Mouse (Mus musculus): Measurements from ENCODE around the gene Rbm47. TPM values are rescaled to one million over a fixed set of nuclear protein-coding genes. Genes with fewer than 3 reads are reported as not detected.

Rbm47 gene
- polyA plus RNA-seq, 1 experiment from 2014 or later: 10.4 TPM

DNA sequence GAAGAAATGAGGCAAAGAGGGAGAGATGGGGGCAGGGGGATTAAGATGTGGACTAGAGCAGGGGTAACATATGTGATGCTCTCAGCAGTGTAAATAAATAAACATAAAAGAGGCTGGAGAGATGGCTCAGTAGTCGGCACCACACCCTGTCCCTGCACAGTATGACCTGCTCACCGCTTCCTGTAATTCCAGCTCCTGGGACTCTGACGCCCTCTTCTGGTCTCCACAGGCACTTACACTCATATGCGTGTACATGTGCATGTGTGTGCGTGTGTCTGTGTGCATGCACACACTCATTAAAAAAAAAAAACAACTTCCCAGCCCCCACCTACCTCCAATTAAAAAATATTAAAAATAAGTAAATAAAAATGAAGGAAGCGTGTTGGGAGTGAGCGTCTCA, 38.3 kb downstream of the Rbm47 start:
- no peak overlapping the region for H3K4me2 ChIP-seq (ENCODE audit: low read depth, low read length)
- ATAC-seq (ENCODE audit: low read depth) (no peak), DNase-seq (ENCODE audit: low spot score) (no peak)
- H3K36me3 ChIP-seq (ENCODE audit: control insufficient read depth, insufficient read depth, low read length): no peaks in the 10 kb centered on the region
- no peaks in the 10 kb centered on the region for H3K9me3 ChIP-seq (ENCODE audit: control insufficient read depth, low read length)
- H3K9ac ChIP-seq (ENCODE audit: low read depth, low read length): no peak overlapping the region
- H3K4me1 ChIP-seq (ENCODE audit: control insufficient read depth, insufficient read depth, low read length): no peaks in the 10 kb centered on the region
- H3K27ac ChIP-seq (replicated peaks; ENCODE audit: low read depth, low read length): no peak overlapping the region
- no peak overlapping the region for H3K4me3 ChIP-seq (ENCODE audit: low read depth, low read length)
- no peaks in the 10 kb centered on the region for H3K27me3 ChIP-seq (replicated peaks; ENCODE audit: control insufficient read depth, insufficient read depth, low read length)
- 91% methylated on average over 7 of the region's 7 CpGs for WGBS

DNA sequence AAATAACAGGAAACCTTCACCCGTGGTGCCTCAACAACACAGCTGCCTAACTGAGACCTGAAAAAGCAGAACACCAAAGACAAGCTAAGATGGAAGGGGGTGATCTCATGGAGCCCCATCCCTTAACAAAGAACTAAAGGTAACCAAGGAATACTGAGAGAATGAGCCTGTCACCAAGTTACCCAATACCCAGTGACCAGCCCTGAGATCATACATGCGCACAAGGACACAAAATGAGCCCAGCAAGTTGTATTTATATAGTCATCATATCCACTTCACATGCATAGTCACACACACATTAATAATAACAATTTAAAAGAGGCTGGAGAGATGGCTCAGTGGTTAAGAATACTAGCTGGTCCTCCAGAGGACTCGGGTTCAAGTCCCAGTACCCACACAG, 44.0 kb downstream of the Rbm47 start:
- Histone ChIP-seq H3K27me3 (replicated peaks; ENCODE audit: control insufficient read depth, insufficient read depth, low read length) (no peaks in the 10 kb centered on the region), H3K4me3 (ENCODE audit: low read depth, low read length) (no peak overlapping the region), H3K27ac (replicated peaks; ENCODE audit: low read depth, low read length) (no peak overlapping the region), H3K9me3 (ENCODE audit: control insufficient read depth, low read length) (no peaks in the 10 kb centered on the region), H3K4me1 (ENCODE audit: control insufficient read depth, insufficient read depth, low read length) (peaks cover 4% of the 10 kb centered on the region; the same call in 1 of the 2 replicates), H3K4me2 (ENCODE audit: low read depth, low read length) (no peak overlapping the region), H3K36me3 (ENCODE audit: control insufficient read depth, insufficient read depth, low read length) (no peaks in the 10 kb centered on the region), H3K9ac (ENCODE audit: low read depth, low read length) (no peak overlapping the region)
- DNase-seq (ENCODE audit: low spot score) (no peak), ATAC-seq (ENCODE audit: low read depth) (no peak)
- 79% methylated on average over 3 of the region's 3 CpGs for WGBS

DNA sequence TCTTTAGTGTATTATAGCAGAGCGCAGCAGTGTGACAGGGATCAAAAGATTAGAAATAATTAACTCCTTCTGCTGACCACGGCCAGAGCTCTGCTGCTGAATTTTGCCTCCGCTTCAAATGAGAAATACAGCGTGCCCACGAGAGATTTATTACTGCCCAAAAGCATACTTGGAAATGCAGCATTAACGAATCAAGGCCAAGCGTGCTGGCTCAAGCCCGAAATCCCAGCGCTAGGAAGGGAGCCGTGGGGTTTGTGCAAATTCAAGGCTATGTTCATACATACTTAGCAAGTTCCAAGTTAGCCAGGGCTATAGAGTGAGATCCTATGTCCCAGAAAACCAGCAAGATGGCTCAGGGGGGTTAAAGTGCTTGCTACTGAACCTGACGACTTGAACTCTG, 47.5 kb downstream of the Rbm47 start:
- H3K27ac ChIP-seq (replicated peaks; ENCODE audit: low read depth, low read length): no peak overlapping the region
- H3K4me3 ChIP-seq (ENCODE audit: low read depth, low read length): no peak overlapping the region
- 53% methylated on average over 11 of the region's 11 CpGs for WGBS
- H3K4me1 ChIP-seq (ENCODE audit: control insufficient read depth, insufficient read depth, low read length): peaks cover 4% of the 10 kb centered on the region; the same call in 1 of the 2 replicates
- DNase-seq (ENCODE audit: low spot score): no peak
- H3K9ac ChIP-seq (ENCODE audit: low read depth, low read length): no peak overlapping the region
- H3K4me2 ChIP-seq (ENCODE audit: low read depth, low read length): peak overlapping the region; percentile 7; the same call in 1 of the 2 replicates
- H3K36me3 ChIP-seq (ENCODE audit: control insufficient read depth, insufficient read depth, low read length): no peaks in the 10 kb centered on the region
- H3K9me3 ChIP-seq (ENCODE audit: control insufficient read depth, low read length): no peaks in the 10 kb centered on the region
- ATAC-seq (ENCODE audit: low read depth): no peak
- H3K27me3 ChIP-seq (replicated peaks; ENCODE audit: control insufficient read depth, insufficient read depth, low read length): no peaks in the 10 kb centered on the region

DNA sequence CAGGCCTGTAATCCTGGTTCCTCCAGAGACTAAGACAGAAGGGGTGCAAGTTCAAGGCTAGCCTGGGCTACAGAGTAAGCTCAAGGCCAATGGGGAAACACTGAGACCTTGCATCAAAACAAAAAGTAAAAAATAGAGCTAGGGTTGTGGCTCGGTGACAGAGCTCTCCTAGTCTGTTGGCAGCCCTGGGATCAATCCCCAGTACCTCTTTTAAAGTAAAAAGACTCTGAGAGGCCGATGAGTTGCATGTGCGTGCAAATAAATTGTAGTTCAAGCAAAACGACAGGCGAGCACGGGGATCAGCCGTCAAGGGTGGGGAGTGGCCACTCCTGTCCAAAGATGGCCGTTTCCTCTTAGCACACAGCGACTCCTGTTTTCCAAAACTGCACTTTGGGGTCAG, 48.0 kb downstream of the Rbm47 start:
- DNase-seq (ENCODE audit: low spot score): no peak
- H3K4me2 ChIP-seq (ENCODE audit: low read depth, low read length): peak overlapping the region; percentile 7; the same call in 1 of the 2 replicates
- WGBS: 57% methylated on average over 9 of the region's 9 CpGs

GRCm38 (mm10) chr5:66124089-66124400, 48.9 kb downstream of the Rbm47 start:
- H3K27me3 ChIP-seq (replicated peaks; ENCODE audit: control insufficient read depth, insufficient read depth, low read length): no peaks in the 10 kb centered on the region
- H3K9me3 ChIP-seq (ENCODE audit: control insufficient read depth, low read length): no peaks in the 10 kb centered on the region

More for the DNA sequence above, 48.0 kb downstream of the Rbm47 start:
- H3K4me1 ChIP-seq (ENCODE audit: control insufficient read depth, insufficient read depth, low read length): peaks cover 4% of the 10 kb centered on the region; the same call in 1 of the 2 replicates
- no peak overlapping the region for H3K9ac ChIP-seq (ENCODE audit: low read depth, low read length)
- H3K36me3 ChIP-seq (ENCODE audit: control insufficient read depth, insufficient read depth, low read length): no peaks in the 10 kb centered on the region
- ATAC-seq (ENCODE audit: low read depth): no peak
- H3K9me3 ChIP-seq (ENCODE audit: control insufficient read depth, low read length): no peaks in the 10 kb centered on the region
- no peak overlapping the region for H3K27ac ChIP-seq (replicated peaks; ENCODE audit: low read depth, low read length)
- no peak overlapping the region for H3K4me3 ChIP-seq (ENCODE audit: low read depth, low read length)
- no peaks in the 10 kb centered on the region for H3K27me3 ChIP-seq (replicated peaks; ENCODE audit: control insufficient read depth, insufficient read depth, low read length)

DNA sequence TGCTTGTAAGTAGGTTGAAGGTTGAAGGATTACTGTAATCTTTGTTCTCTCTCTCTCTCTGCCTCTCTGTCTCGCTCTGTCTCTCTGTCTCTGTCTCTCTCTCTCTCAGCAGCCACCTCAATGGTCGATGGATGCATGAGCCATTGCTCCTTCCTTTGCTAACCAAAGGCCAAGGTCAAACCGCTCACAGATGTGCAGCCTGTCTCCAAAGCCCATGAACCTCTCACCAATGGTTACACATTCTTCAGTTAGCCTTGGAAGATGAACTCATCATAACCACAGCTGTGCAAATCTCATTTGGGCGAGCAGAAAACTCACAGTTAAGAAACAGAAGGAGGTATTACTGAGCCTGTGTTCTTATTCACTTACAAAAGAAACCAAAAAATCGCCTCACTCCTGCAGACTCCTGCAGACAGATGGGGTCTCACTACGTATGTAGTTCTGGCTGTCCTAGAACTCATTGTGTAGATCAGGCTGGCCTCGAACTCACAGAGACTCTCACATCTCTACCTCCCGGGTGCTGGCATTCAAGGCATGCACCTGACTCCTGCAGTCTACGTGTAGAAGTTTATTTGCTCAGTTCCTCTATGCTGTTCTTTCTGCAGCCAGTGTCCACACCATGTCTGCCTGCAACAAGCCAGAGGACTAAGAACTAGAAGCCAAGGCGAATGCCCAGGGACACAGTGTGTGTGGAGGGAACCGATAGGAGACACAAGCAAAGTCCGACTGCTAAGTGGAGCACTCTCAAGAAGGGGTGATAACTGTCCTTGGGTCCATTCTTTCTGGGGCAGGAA, 49.4 kb downstream of the Rbm47 start:
- no peak for ATAC-seq (ENCODE audit: low read depth)
- Histone ChIP-seq H3K4me1 (ENCODE audit: control insufficient read depth, insufficient read depth, low read length) (peaks cover 4% of the 10 kb centered on the region; the same call in 1 of the 2 replicates), H3K4me2 (ENCODE audit: low read depth, low read length) (no peak overlapping the region), H3K9ac (ENCODE audit: low read depth, low read length) (no peak overlapping the region), H3K27me3 (replicated peaks; ENCODE audit: control insufficient read depth, insufficient read depth, low read length) (no peaks in the 10 kb centered on the region), H3K4me3 (ENCODE audit: low read depth, low read length) (no peak overlapping the region), H3K27ac (replicated peaks; ENCODE audit: low read depth, low read length) (no peak overlapping the region), H3K9me3 (ENCODE audit: control insufficient read depth, low read length) (no peaks in the 10 kb centered on the region), H3K36me3 (ENCODE audit: control insufficient read depth, insufficient read depth, low read length) (no peaks in the 10 kb centered on the region)
- 85% methylated on average over 12 of the region's 12 CpGs for WGBS
- DNase-seq (ENCODE audit: low spot score): no peak

More at GRCm38 (mm10) chr5:66124089-66124400, 48.9 kb downstream of the Rbm47 start:
- Histone ChIP-seq H3K27ac (replicated peaks; ENCODE audit: low read depth, low read length) (no peak overlapping the region), H3K4me3 (ENCODE audit: low read depth, low read length) (no peak overlapping the region), H3K4me2 (ENCODE audit: low read depth, low read length) (no peak overlapping the region), H3K4me1 (ENCODE audit: control insufficient read depth, insufficient read depth, low read length) (peaks cover 4% of the 10 kb centered on the region; the same call in 1 of the 2 replicates), H3K36me3 (ENCODE audit: control insufficient read depth, insufficient read depth, low read length) (no peaks in the 10 kb centered on the region), H3K9ac (ENCODE audit: low read depth, low read length) (no peak overlapping the region)
- ATAC-seq (ENCODE audit: low read depth) (no peak), DNase-seq (ENCODE audit: low spot score) (no peak)
- WGBS: 94% methylated on average over 4 of the region's 4 CpGs

- H3K9me3 ChIP-seq (ENCODE audit: control insufficient read depth, low read length): no peaks in the 10 kb centered on the region
- ATAC-seq (ENCODE audit: low read depth) (no peak), DNase-seq (ENCODE audit: low spot score) (no peak)
- H3K4me2 ChIP-seq (ENCODE audit: low read depth, low read length): no peak overlapping the region
- H3K4me1 ChIP-seq (ENCODE audit: control insufficient read depth, insufficient read depth, low read length): peaks cover 4% of the 10 kb centered on the region; the same call in 1 of the 2 replicates
- no peak overlapping the region for H3K4me3 ChIP-seq (ENCODE audit: low read depth, low read length)
- H3K27ac ChIP-seq (replicated peaks; ENCODE audit: low read depth, low read length): no peak overlapping the region
- no peaks in the 10 kb centered on the region for H3K36me3 ChIP-seq (ENCODE audit: control insufficient read depth, insufficient read depth, low read length)
- no peak overlapping the region for H3K9ac ChIP-seq (ENCODE audit: low read depth, low read length)
- H3K27me3 ChIP-seq (replicated peaks; ENCODE audit: control insufficient read depth, insufficient read depth, low read length): no peaks in the 10 kb centered on the region
These were observed 51.7 kb downstream of the Rbm47 start for GRCm38 (mm10) chr5:66121255-66121654.

GRCm38 (mm10) chr5:66114751-66115150, 58.2 kb downstream of the Rbm47 start:
- no peaks in the 10 kb centered on the region for H3K36me3 ChIP-seq (ENCODE audit: control insufficient read depth, insufficient read depth, low read length)
- 67% methylated on average over 14 of the region's 14 CpGs for WGBS
- no peak overlapping the region; the same call in 1 of the 2 replicates for H3K4me2 ChIP-seq (ENCODE audit: low read depth, low read length)
- ATAC-seq (ENCODE audit: low read depth) (peak; percentile 53; the same call in 1 of the 2 replicates), DNase-seq (ENCODE audit: low spot score) (no peak)
- no peaks in the 10 kb centered on the region for H3K27me3 ChIP-seq (replicated peaks; ENCODE audit: control insufficient read depth, insufficient read depth, low read length)
- H3K9ac ChIP-seq (ENCODE audit: low read depth, low read length): no peak overlapping the region
- no peak overlapping the region for H3K4me3 ChIP-seq (ENCODE audit: low read depth, low read length)
- no peak overlapping the region for H3K27ac ChIP-seq (replicated peaks; ENCODE audit: low read depth, low read length)
- no peaks in the 10 kb centered on the region for H3K9me3 ChIP-seq (ENCODE audit: control insufficient read depth, low read length)
- no peaks in the 10 kb centered on the region for H3K4me1 ChIP-seq (ENCODE audit: control insufficient read depth, insufficient read depth, low read length)

- Histone ChIP-seq H3K36me3 (ENCODE audit: control insufficient read depth, insufficient read depth, low read length) (no peaks in the 10 kb centered on the region), H3K4me3 (ENCODE audit: low read depth, low read length) (no peak overlapping the region), H3K9ac (ENCODE audit: low read depth, low read length) (no peak overlapping the region), H3K27me3 (replicated peaks; ENCODE audit: control insufficient read depth, insufficient read depth, low read length) (no peaks in the 10 kb centered on the region), H3K9me3 (ENCODE audit: control insufficient read depth, low read length) (no peaks in the 10 kb centered on the region), H3K27ac (replicated peaks; ENCODE audit: low read depth, low read length) (no peak overlapping the region), H3K4me1 (ENCODE audit: control insufficient read depth, insufficient read depth, low read length) (no peaks in the 10 kb centered on the region), H3K4me2 (ENCODE audit: low read depth, low read length) (no peak overlapping the region; the same call in 1 of the 2 replicates)
- DNase-seq (ENCODE audit: low spot score) (peak; percentile 66), ATAC-seq (ENCODE audit: low read depth) (peak; percentile 75; the same call in 1 of the 2 replicates)
- 56% methylated on average over 6 of the region's 6 CpGs for WGBS
These were observed 58.7 kb downstream of the Rbm47 start for GRCm38 (mm10) chr5:66114208-66114607.
